Mouse (Mus musculus) bone marrow, adult 2 months (tissue): ENCODE results near the gene Apobec1.
"Not testable (repeated sequence)": the region's sequence is repeated elsewhere in the genome, so short reads cannot be mapped to it uniquely, and the experiment has no call there.

Experiments used
- CTCF ChIP-seq: fragments of 200-500 bp; IDR thresholded peaks from 2 replicates; pipeline ENCODE4 v1.5.1; 2011; ENCODE audit warnings: low read length, control low read depth; ENCODE audit not compliant: control insufficient read depth, insufficient read depth
- POLR2A ChIP-seq: fragments of 200-500 bp; IDR thresholded peaks from 2 replicates; pipeline ENCODE4 v1.6.1; 2011; ENCODE audit warnings: low read depth, mild to moderate bottlenecking, control low read depth, low read length, borderline replicate concordance; ENCODE audit not compliant: control insufficient read depth

GRCm38 (mm10) chr6:122637566-122637965, 35.3 kb upstream of the Apobec1 start:
- TF ChIP-seq CTCF, POLR2A: not testable (repeated sequence)
